Mouse (Mus musculus) small intestine, adult 2 months (tissue): ENCODE measurements at regions not wholly inside any gene's neighbourhood (a gene's known extent, or its start where the extent isn't known, plus 50 kb on each side); places are given as distances from the start of the nearest gene placed in this dataset.

Source experiments
- CTCF ChIP-seq: fragments of 200-500 bp; IDR thresholded peaks from 2 replicates; pipeline ENCODE4 v1.5.1; 2012; ENCODE audit warnings: low read depth, mild to moderate bottlenecking, control low read depth, inconsistent platforms, low read length, moderate library complexity, mixed read lengths; ENCODE audit not compliant: insufficient replicate concordance, insufficient read length; ENCODE audit errors: extremely low read depth
- POLR2A ChIP-seq: fragments of 200-500 bp; IDR thresholded peaks from 2 replicates; pipeline ENCODE4 v1.6.1; 2012; ENCODE audit warnings: low read depth, mild to moderate bottlenecking, control low read depth, inconsistent platforms, low read length, moderate library complexity

DNA sequence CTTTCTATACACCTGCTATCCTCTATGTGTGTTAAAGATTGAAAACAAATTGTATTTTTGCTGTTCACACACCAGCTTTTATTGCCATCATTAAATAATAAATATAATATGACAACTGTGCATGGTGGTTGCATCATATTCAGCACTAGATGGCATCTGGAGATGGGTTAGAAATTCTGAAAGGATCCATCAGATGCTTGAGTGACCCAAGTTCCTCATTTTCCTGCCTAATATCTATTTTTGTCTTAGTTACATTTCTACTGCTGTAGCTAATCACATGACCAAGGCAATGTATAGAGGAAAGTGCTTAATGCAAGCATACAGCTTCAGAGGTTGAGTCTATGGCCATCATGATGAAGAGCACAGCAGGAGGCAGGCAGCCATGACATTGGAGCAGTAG, 69.7 kb upstream of the C1qtnf7 start:
- TF ChIP-seq POLR2A: no peak
- TF ChIP-seq CTCF: no peak
